Mouse (Mus musculus): Measurements from ENCODE around the gene Syn3. TPM values are rescaled to one million over a fixed set of nuclear protein-coding genes. Genes with fewer than 3 reads are reported as not detected.

Syn3 gene
- polyA plus RNA-seq, 1 experiment from 2014 or later: 44.1 TPM

DNA sequence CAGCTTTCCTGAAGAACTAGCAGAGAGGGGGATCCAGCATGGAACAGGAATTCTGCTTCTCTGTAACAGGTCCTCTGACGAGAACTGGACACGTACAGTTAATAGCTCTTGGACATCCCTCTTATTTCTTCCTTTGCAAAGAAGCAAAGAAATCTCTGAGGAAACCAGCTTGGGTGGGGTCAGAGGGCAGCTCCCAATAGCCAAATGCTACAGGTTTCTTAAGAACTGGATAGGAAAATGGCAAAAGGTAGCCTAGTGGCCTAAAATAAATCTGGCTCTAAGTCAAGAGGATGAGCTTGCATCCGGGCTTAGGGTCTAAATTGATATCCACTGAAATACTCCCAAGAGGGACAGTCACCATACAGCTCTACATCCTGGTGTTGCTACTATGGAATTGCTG, 225.9 kb downstream of the Syn3 start:
- Histone ChIP-seq H3K9me3 (ENCODE audit: control insufficient read depth, low read length) (no peaks in the 10 kb centered on the region), H3K27ac (ENCODE audit: low read depth, low read length) (no peak overlapping the region), H3K4me1 (ENCODE audit: control insufficient read depth, insufficient read depth, low read length) (no peaks in the 10 kb centered on the region), H3K4me3 (ENCODE audit: low read depth, low read length) (no peak overlapping the region), H3K36me3 (ENCODE audit: control insufficient read depth, insufficient read depth, low read length) (no peaks in the 10 kb centered on the region), H3K27me3 (ENCODE audit: control insufficient read depth, insufficient read depth, low read length) (no peaks in the 10 kb centered on the region), H3K9ac (replicated peaks; ENCODE audit: low read depth, low read length) (no peak overlapping the region), H3K4me2 (ENCODE audit: low read depth, low read length) (no peak overlapping the region)
- ATAC-seq (ENCODE audit: low read depth): no peak
- WGBS: 91% methylated on average over 3 of the region's 3 CpGs

DNA sequence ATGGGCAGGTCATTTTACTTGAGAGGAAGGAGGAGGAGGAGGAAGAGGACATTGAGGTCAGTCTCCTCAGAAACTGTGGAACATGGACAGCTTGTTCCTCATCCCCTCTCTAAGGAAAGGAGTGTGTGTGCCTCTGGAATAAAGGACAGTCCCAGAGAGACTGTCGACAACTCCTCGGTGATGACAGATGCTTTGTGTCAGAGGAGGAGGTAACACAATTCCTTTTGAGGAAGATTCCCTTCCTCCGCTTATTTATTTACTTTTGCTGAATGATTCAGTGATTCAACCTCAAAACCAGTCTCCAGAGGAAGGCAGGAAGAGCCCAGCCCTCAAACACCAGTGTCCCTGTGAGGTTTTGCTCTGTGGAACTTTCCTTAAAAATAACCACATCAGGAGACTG, 228.4 kb downstream of the Syn3 start:
- WGBS: 77% methylated on average over 3 of the region's 3 CpGs
- Histone ChIP-seq H3K9ac (replicated peaks; ENCODE audit: low read depth, low read length) (no peak overlapping the region), H3K27me3 (ENCODE audit: control insufficient read depth, insufficient read depth, low read length) (no peaks in the 10 kb centered on the region), H3K36me3 (ENCODE audit: control insufficient read depth, insufficient read depth, low read length) (no peaks in the 10 kb centered on the region), H3K27ac (ENCODE audit: low read depth, low read length) (no peak overlapping the region), H3K4me1 (ENCODE audit: control insufficient read depth, insufficient read depth, low read length) (no peaks in the 10 kb centered on the region), H3K4me3 (ENCODE audit: low read depth, low read length) (no peak overlapping the region), H3K9me3 (ENCODE audit: control insufficient read depth, low read length) (no peaks in the 10 kb centered on the region), H3K4me2 (ENCODE audit: low read depth, low read length) (no peak overlapping the region)
- no peak for ATAC-seq (ENCODE audit: low read depth)

DNA sequence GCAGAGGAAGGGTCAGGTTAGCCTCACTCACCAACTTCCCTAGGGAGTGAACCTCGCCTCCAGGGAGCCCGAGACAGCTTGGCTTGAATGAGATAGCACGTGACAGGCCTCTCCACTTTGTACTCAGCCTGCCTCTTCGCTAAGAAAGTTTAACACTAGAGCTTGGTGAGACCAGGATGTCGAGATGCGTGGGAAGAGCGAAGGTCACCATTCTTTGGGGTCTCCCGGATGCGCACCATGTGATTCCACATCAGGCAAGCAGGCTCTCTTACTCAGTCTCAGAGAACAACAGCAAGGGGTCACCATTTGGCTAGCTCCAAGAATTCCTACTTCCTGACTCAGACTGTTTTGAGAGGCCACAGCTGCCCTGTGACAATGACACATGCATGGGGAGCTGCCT, 234.1 kb downstream of the Syn3 start:
- H3K4me2 ChIP-seq (ENCODE audit: low read depth, low read length): no peak overlapping the region
- no peak; the same call in 1 of the 2 replicates for ATAC-seq (ENCODE audit: low read depth)
- H3K27ac ChIP-seq (ENCODE audit: low read depth, low read length): no peak overlapping the region
- no peaks in the 10 kb centered on the region for H3K27me3 ChIP-seq (ENCODE audit: control insufficient read depth, insufficient read depth, low read length)
- H3K4me3 ChIP-seq (ENCODE audit: low read depth, low read length): no peak overlapping the region
- no peak overlapping the region for H3K9ac ChIP-seq (replicated peaks; ENCODE audit: low read depth, low read length)
- H3K4me1 ChIP-seq (ENCODE audit: control insufficient read depth, insufficient read depth, low read length): no peaks in the 10 kb centered on the region
- H3K36me3 ChIP-seq (ENCODE audit: control insufficient read depth, insufficient read depth, low read length): no peaks in the 10 kb centered on the region
- WGBS: 87% methylated on average over 9 of the region's 9 CpGs
- H3K9me3 ChIP-seq (ENCODE audit: control insufficient read depth, low read length): no peaks in the 10 kb centered on the region

DNA sequence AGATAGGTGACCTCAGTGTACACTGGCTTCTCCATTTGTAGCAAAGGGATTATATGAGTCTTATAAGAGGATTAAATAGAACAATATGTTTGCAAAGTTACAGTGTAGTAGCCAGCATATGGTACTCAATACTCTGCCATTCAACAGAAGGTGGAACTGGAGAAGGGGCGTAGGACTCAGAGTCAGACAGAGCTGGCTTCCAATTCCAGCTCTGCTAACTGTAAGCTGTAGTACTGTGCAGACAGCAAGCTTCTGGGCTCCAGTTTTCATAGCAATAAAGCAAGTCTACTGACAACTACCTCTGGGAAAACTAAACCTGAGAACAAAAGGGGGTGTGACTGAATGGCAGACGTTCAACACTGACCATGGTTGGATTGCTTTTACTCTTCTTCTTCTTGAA, 237.0 kb downstream of the Syn3 start:
- ATAC-seq (ENCODE audit: low read depth): no peak
- no peak overlapping the region for H3K27ac ChIP-seq (ENCODE audit: low read depth, low read length)
- no peaks in the 10 kb centered on the region for H3K27me3 ChIP-seq (ENCODE audit: control insufficient read depth, insufficient read depth, low read length)
- no peak overlapping the region for H3K9ac ChIP-seq (replicated peaks; ENCODE audit: low read depth, low read length)
- 77% methylated on average over 2 of the region's 2 CpGs for WGBS
- no peaks in the 10 kb centered on the region for H3K4me1 ChIP-seq (ENCODE audit: control insufficient read depth, insufficient read depth, low read length)
- H3K4me2 ChIP-seq (ENCODE audit: low read depth, low read length): no peak overlapping the region
- no peak overlapping the region for H3K4me3 ChIP-seq (ENCODE audit: low read depth, low read length)
- H3K9me3 ChIP-seq (ENCODE audit: control insufficient read depth, low read length): no peaks in the 10 kb centered on the region
- H3K36me3 ChIP-seq (ENCODE audit: control insufficient read depth, insufficient read depth, low read length): no peaks in the 10 kb centered on the region

DNA sequence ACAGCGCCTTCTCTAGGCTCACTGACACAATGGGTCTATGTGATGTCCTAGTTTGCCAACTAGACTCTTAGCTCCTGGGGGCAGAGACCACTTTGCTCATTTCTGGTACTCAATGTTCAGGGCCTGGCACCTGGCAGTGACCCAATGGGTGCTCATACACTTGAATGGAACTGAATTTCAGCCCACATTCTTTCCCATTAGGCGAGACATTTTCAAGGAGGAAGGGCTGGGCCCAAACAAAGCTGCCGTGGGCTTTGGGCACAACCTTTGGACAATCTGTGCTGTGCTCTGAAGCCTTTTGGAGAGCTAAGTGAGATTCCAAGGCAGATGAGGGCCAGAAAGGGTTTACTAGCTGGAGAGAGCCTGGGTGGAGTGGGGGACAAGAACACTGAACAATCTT, 239.7 kb downstream of the Syn3 start:
- ATAC-seq (ENCODE audit: low read depth): no peak

DNA sequence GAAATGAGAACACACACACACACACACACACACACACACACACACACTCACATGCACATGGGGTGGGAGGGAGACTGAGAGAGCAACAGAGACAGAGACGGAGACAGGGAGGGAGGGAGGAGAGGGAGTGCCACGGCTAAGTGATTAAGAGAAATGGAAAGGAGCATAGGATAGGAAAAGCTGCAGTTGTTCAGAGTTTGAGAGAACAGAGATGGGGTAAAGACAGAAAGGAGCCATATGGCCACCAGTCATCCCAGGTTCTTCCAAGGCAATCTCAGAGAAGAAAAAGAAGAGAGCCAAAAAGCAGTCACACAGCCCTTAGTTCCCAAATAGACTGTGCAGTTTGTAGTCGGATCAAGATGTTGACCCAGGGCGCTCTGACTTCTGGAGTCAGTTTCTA, 240.7 kb downstream of the Syn3 start:
- Histone ChIP-seq H3K27me3 (ENCODE audit: control insufficient read depth, insufficient read depth, low read length) (no peaks in the 10 kb centered on the region), H3K4me1 (ENCODE audit: control insufficient read depth, insufficient read depth, low read length) (no peaks in the 10 kb centered on the region), H3K4me3 (ENCODE audit: low read depth, low read length) (no peak overlapping the region), H3K9me3 (ENCODE audit: control insufficient read depth, low read length) (no peaks in the 10 kb centered on the region), H3K4me2 (ENCODE audit: low read depth, low read length) (no peak overlapping the region), H3K36me3 (ENCODE audit: control insufficient read depth, insufficient read depth, low read length) (no peaks in the 10 kb centered on the region), H3K27ac (ENCODE audit: low read depth, low read length) (no peak overlapping the region), H3K9ac (replicated peaks; ENCODE audit: low read depth, low read length) (no peak overlapping the region)
- no peak for ATAC-seq (ENCODE audit: low read depth)
- WGBS: 84% methylated on average over 4 of the region's 4 CpGs

More for the DNA sequence above, 239.7 kb downstream of the Syn3 start:
- no peak overlapping the region for H3K4me3 ChIP-seq (ENCODE audit: low read depth, low read length)
- no peak overlapping the region for H3K9ac ChIP-seq (replicated peaks; ENCODE audit: low read depth, low read length)
- no peaks in the 10 kb centered on the region for H3K4me1 ChIP-seq (ENCODE audit: control insufficient read depth, insufficient read depth, low read length)
- H3K4me2 ChIP-seq (ENCODE audit: low read depth, low read length): no peak overlapping the region
- no peaks in the 10 kb centered on the region for H3K27me3 ChIP-seq (ENCODE audit: control insufficient read depth, insufficient read depth, low read length)
- 82% methylated on average over 3 of the region's 3 CpGs for WGBS
- H3K9me3 ChIP-seq (ENCODE audit: control insufficient read depth, low read length): no peaks in the 10 kb centered on the region
- no peaks in the 10 kb centered on the region for H3K36me3 ChIP-seq (ENCODE audit: control insufficient read depth, insufficient read depth, low read length)
- H3K27ac ChIP-seq (ENCODE audit: low read depth, low read length): no peak overlapping the region

DNA sequence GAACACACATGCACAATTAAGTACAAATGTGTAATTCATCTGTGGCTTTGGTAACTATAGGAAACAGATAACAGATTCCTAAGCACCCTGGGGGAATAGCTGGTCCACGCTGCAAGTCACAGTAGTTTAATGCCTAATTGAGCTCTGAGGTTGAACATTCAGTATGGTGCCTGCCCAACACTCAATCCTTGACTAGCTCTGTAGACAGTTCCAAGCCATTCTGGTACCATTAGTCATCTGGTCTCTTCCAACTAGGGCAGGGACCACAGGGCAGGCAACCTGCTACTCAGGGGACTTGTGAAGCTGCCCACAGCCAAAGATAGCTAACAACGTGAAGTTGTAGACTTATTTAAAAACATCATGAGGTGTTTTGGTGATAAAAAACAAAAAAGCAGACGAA, 241.7 kb downstream of the Syn3 start:
- ATAC-seq (ENCODE audit: low read depth): no peak
- 73% methylated on average over 3 of the region's 3 CpGs for WGBS
- Histone ChIP-seq H3K27ac (ENCODE audit: low read depth, low read length) (no peak overlapping the region), H3K27me3 (ENCODE audit: control insufficient read depth, insufficient read depth, low read length) (no peaks in the 10 kb centered on the region), H3K4me3 (ENCODE audit: low read depth, low read length) (no peak overlapping the region), H3K4me2 (ENCODE audit: low read depth, low read length) (no peak overlapping the region), H3K9me3 (ENCODE audit: control insufficient read depth, low read length) (no peaks in the 10 kb centered on the region), H3K36me3 (ENCODE audit: control insufficient read depth, insufficient read depth, low read length) (no peaks in the 10 kb centered on the region), H3K9ac (replicated peaks; ENCODE audit: low read depth, low read length) (no peak overlapping the region), H3K4me1 (ENCODE audit: control insufficient read depth, insufficient read depth, low read length) (no peaks in the 10 kb centered on the region)

DNA sequence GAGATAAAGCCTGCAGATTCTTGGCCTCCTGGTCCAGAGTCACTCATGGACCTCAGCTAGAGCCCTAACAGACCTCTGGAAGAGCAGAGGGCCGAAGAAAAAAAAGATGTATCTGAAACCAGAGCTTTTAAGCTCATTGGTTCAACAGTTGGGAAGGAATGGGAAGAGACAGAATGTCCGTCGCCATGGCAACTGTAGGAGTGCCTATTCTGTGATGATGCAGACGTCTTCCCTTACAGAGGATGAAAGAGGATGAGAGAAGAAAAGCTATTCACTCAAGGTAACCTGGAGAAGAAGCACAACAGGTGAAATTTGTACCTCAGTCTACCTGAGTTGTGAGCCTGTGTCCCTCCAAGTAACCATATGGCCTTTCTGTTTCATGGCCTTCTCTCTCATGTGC, 242.5 kb downstream of the Syn3 start:
- 49% methylated on average over 4 of the region's 4 CpGs for WGBS

DNA sequence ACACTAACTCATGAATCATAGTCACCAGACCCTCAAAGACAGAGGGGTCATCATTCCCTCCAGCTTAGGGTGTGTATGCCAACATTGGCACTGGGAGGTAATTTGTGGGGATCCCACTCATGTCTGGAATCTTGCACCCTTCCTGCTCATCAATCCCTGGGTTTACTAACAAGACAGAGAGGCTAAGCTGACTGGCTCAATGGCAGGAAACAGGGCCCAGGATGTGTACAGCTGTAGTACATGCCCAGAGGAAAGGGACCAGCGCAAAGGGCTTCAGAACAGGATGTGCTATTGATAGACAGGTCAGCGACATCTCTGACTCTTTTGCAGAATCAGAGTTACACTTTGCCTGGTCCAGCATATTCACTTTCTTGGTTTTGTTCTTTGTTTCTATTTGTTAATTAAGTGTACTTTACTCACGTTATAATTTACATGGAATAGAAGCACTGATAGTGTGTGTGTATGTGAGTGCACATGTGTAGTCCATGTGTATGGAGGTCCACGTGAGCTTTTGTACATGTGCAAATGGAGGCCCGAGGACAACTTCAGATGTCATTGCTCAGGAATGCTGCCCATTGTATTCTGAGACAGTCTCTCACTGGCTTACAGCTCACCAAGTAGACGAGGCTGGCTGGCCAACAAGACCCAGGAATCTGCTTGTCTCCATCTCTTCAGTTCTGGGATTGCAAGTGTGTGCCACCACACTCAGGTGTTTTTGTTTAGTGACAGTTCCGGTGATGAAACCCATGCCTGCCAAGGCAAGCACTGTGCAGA, 248.4 kb downstream of the Syn3 start:
- Histone ChIP-seq H3K4me1 (ENCODE audit: control insufficient read depth, insufficient read depth, low read length) (no peaks in the 10 kb centered on the region), H3K4me2 (ENCODE audit: low read depth, low read length) (no peak overlapping the region), H3K36me3 (ENCODE audit: control insufficient read depth, insufficient read depth, low read length) (no peaks in the 10 kb centered on the region), H3K27ac (ENCODE audit: low read depth, low read length) (no peak overlapping the region), H3K9ac (replicated peaks; ENCODE audit: low read depth, low read length) (no peak overlapping the region), H3K27me3 (ENCODE audit: control insufficient read depth, insufficient read depth, low read length) (no peaks in the 10 kb centered on the region), H3K9me3 (ENCODE audit: control insufficient read depth, low read length) (no peaks in the 10 kb centered on the region), H3K4me3 (ENCODE audit: low read depth, low read length) (no peak overlapping the region)
- WGBS: 69% methylated on average over 7 of the region's 7 CpGs
- no peak for ATAC-seq (ENCODE audit: low read depth)

More for the DNA sequence above, 242.5 kb downstream of the Syn3 start:
- H3K27ac ChIP-seq (ENCODE audit: low read depth, low read length): no peak overlapping the region
- no peak overlapping the region for H3K9ac ChIP-seq (replicated peaks; ENCODE audit: low read depth, low read length)
- H3K4me1 ChIP-seq (ENCODE audit: control insufficient read depth, insufficient read depth, low read length): no peaks in the 10 kb centered on the region
- no peak overlapping the region for H3K4me3 ChIP-seq (ENCODE audit: low read depth, low read length)
- ATAC-seq (ENCODE audit: low read depth): no peak; the same call in 1 of the 2 replicates
- no peaks in the 10 kb centered on the region for H3K36me3 ChIP-seq (ENCODE audit: control insufficient read depth, insufficient read depth, low read length)
- no peaks in the 10 kb centered on the region for H3K9me3 ChIP-seq (ENCODE audit: control insufficient read depth, low read length)
- H3K4me2 ChIP-seq (ENCODE audit: low read depth, low read length): no peak overlapping the region
- H3K27me3 ChIP-seq (ENCODE audit: control insufficient read depth, insufficient read depth, low read length): no peaks in the 10 kb centered on the region
